Comparison of ENCODE assay signal across 7 mouse cellular contexts in the genomic region with DNA sequence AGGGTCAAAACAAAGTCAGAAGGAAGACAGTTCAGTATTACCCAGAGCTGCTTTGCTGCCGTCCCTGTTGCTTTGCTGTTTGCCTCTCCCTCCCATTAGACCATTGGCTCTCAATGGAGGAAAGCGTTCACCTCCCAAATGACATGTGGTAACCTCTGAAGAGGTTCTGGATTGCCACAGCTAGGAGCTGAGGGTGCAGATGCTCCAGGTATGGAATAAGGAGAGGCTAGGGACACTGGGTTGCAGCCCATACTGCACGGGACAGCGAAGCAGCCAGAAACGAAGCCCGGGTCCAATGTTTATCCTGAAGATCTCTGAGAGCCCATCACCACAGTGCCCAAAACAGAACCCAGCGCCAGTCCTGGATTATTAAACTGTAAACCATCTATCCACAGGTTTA. TPM values are rescaled to one million over a fixed set of nuclear protein-coding genes. Genes with fewer than 3 reads are reported as not detected.
A peak's percentile ranks its signal among the peaks of the same experiment; 100 is the strongest.
DNase-seq lines count a peak whose midpoint lies in the region; ATAC-seq and TF ChIP-seq lines count a peak whose summit lies in the region.

No protein-coding gene starts in this region.

- TF ChIP-seq POLR2A in olfactory bulb, adult 2 months (IDR thresholded peaks at IDR 0.05; ENCODE audit: insufficient read depth, low read depth, low read length): no peak

- peak overlapping the region; percentile 100 for H3K27ac ChIP-seq in lung, embryonic 14.5 days (ENCODE audit: low read depth)
- H3K27ac ChIP-seq in forebrain, embryonic 12.5 days: peak overlapping the region; percentile 100; the same call in 1 of the 2 replicates
- peak overlapping the region; percentile 98 for H3K27ac ChIP-seq in limb, embryonic 10.5 days
- H3K27ac ChIP-seq in olfactory bulb, adult 2 months (ENCODE audit: insufficient read depth, low read depth, low read length): peak overlapping the region; percentile 84

- H3K27me3 ChIP-seq in lung, embryonic 14.5 days (ENCODE audit: insufficient read depth, low read length): no peaks in the 10 kb centered on the region
- H3K27me3 ChIP-seq in forebrain, embryonic 12.5 days: no peaks in the 10 kb centered on the region
- no peaks in the 10 kb centered on the region for H3K27me3 ChIP-seq in limb, embryonic 10.5 days (ENCODE audit: low read depth, poor library complexity, severe bottlenecking)

- H3K4me2 ChIP-seq in lung, embryonic 14.5 days: no peak overlapping the region
- no peak overlapping the region for H3K4me2 ChIP-seq in forebrain, embryonic 12.5 days

- peaks cover 44% of the 10 kb centered on the region for H3K4me1 ChIP-seq in lung, embryonic 14.5 days (ENCODE audit: insufficient read depth)
- peaks cover 61% of the 10 kb centered on the region for H3K4me1 ChIP-seq in forebrain, embryonic 12.5 days
- peaks cover 73% of the 10 kb centered on the region for H3K4me1 ChIP-seq in limb, embryonic 10.5 days
- H3K4me1 ChIP-seq in olfactory bulb, adult 2 months (ENCODE audit: control insufficient read depth, insufficient read depth, low read length): peaks cover 48% of the 10 kb centered on the region

- ATAC-seq in lung, embryonic 14.5 days (ENCODE audit: insufficient read depth): no peak
- no peak for ATAC-seq in forebrain, embryonic 12.5 days (ENCODE audit: low FRiP score)

- DNase-seq in lung, embryonic 14.5 days: no peak
- no peak for DNase-seq in lung, postnatal 4 days
- DNase-seq in limb, embryonic 10.5 days (ENCODE audit: low spot score): no peak
- DNase-seq in gastrocnemius, adult 18-20 months (ENCODE audit: low spot score): no peak
- DNase-seq in frontal cortex, postnatal 14 days (ENCODE audit: low spot score in 2 of 2): no peak

- WGBS in lung, embryonic 14.5 days: 56% methylated on average over 7 of the region's 7 CpGs
- 77% methylated on average over 7 of the region's 7 CpGs for WGBS in forebrain, embryonic 12.5 days
- 72% methylated on average over 7 of the region's 7 CpGs for WGBS in limb, embryonic 10.5 days
- WGBS in olfactory bulb, adult 2 months: 72% methylated on average over 7 of the region's 7 CpGs

- H3K4me3 ChIP-seq in lung, embryonic 14.5 days (ENCODE audit: low read depth, low read length): no peak overlapping the region
- no peak overlapping the region for H3K4me3 ChIP-seq in forebrain, embryonic 12.5 days (replicated peaks)
- no peak overlapping the region for H3K4me3 ChIP-seq in limb, embryonic 10.5 days
- H3K4me3 ChIP-seq in olfactory bulb, adult 2 months (ENCODE audit: insufficient read depth, low read depth, low read length): no peak overlapping the region

- no peaks in the 10 kb centered on the region for H3K36me3 ChIP-seq in lung, embryonic 14.5 days (ENCODE audit: insufficient read depth)
- H3K36me3 ChIP-seq in forebrain, embryonic 12.5 days (replicated peaks): no peaks in the 10 kb centered on the region
- no peaks in the 10 kb centered on the region for H3K36me3 ChIP-seq in limb, embryonic 10.5 days

- TF ChIP-seq CTCF in lung, embryonic 14.5 days (IDR thresholded peaks at IDR 0.05; ENCODE audit: low read depth): no peak
- TF ChIP-seq CTCF in olfactory bulb, adult 2 months (IDR thresholded peaks at IDR 0.05; ENCODE audit: insufficient read depth, low read depth, low read length): no peak

- no peak overlapping the region for H3K9ac ChIP-seq in lung, embryonic 14.5 days
- H3K9ac ChIP-seq in forebrain, embryonic 12.5 days: no peak overlapping the region

- no peaks in the 10 kb centered on the region for H3K9me3 ChIP-seq in lung, embryonic 14.5 days (ENCODE audit: low read depth, low read length)
- H3K9me3 ChIP-seq in forebrain, embryonic 12.5 days: no peaks in the 10 kb centered on the region
- no peaks in the 10 kb centered on the region for H3K9me3 ChIP-seq in limb, embryonic 10.5 days (replicated peaks)

RNA-seq across cellular contexts. Expression of a gene that starts 9.6 kb away (rescaled TPM):
- polyA plus RNA-seq in lung, embryonic 14.5 days (2014; fragmentation: Nextera tagmentation; extraction: Ambion mirVana): 40.5 and 46.0 TPM in 2 replicates
- 67.6 and 71.5 TPM in 2 replicates for polyA plus RNA-seq in forebrain, embryonic 12.5 days (2016; fragmentation: Nextera tagmentation; extraction: Ambion mirVana)
- 59.3 and 59.5 TPM in 2 replicates for polyA plus RNA-seq in limb, embryonic 10.5 days (2016; fragmentation: Nextera tagmentation; extraction: Ambion mirVana)
- 440 TPM in 1 of 2 replicates, not detected in the other for polyA plus RNA-seq in olfactory bulb, adult 2 months (2012; ENCODE audit: insufficient read depth, insufficient read length, low replicate concordance, missing spikeins)
- total RNA-seq in gastrocnemius, adult 18-20 months (2021): 10 to 100 TPM; 16.4 to 17.2 TPM
